In genomic region chr3:116712436-116712881, GRCm38 (mm10) we compare ENCODE assay signal across 8 mouse cellular contexts. TPM values are rescaled to one million over a fixed set of nuclear protein-coding genes. Genes with fewer than 3 reads are reported as not detected.
A peak's percentile ranks its signal among the peaks of the same experiment; 100 is the strongest.
DNase-seq lines count a peak whose midpoint lies in the region; ATAC-seq and TF ChIP-seq lines count a peak whose summit lies in the region.

TSS of gene Slc35a3 (minus strand) at chr3:116712831.

- no peak for TF ChIP-seq POLR2A in thymus, adult 2 months (IDR thresholded peaks at IDR 0.05; ENCODE audit: control insufficient read depth, extremely low read depth, insufficient read depth, low read length, poor library complexity)

- TF ChIP-seq CTCF in thymus, adult 2 months (IDR thresholded peaks at IDR 0.05; ENCODE audit: borderline replicate concordance, control insufficient read depth, extremely low read depth, insufficient read depth, low read length, poor library complexity) = no peak

- H3K4me3 ChIP-seq in thymus, adult 2 months (ENCODE audit: control insufficient read depth, insufficient read depth, low read length) = peak within 1 kb of the TSS; percentile 62
- H3K4me3 ChIP-seq in heart, embryonic 14.5 days (ENCODE audit: control insufficient read depth in 1 of 2, insufficient read depth in 1 of 2, low read depth in 1 of 2, low read length in 2 of 2) = peak within 1 kb of the TSS; percentile 63 to 96
- H3K4me3 ChIP-seq in midbrain, embryonic 10.5 days = peak within 1 kb of the TSS; percentile 97

- peak; percentile 33; the same call in 1 of the 2 replicates for ATAC-seq in cerebellum, adult (ENCODE audit: insufficient number of reproducible peaks, low FRiP score, low TSS enrichment)
- ATAC-seq in heart, embryonic 14.5 days (ENCODE audit: insufficient number of reproducible peaks, insufficient read depth, low FRiP score, low read depth) = no peak

- H3K27me3 ChIP-seq in thymus, adult 2 months (ENCODE audit: control insufficient read depth, insufficient read depth, low read length) = no peaks in the 10 kb centered on the region
- no peaks in the 10 kb centered on the region for H3K27me3 ChIP-seq in heart, embryonic 14.5 days (ENCODE audit: control insufficient read depth, insufficient read depth, low read length)
- peaks cover 17% of the 10 kb centered on the region for H3K27me3 ChIP-seq in midbrain, embryonic 10.5 days (ENCODE audit: low read depth, poor library complexity, severe bottlenecking)

- H3K4me1 ChIP-seq in thymus, adult 2 months (replicated peaks; ENCODE audit: control insufficient read depth, insufficient read depth, low read length) = peaks cover 4% of the 10 kb centered on the region
- peaks cover 6 to 14% of the 10 kb centered on the region in 2 experiments for H3K4me1 ChIP-seq in heart, embryonic 14.5 days (ENCODE audit: control insufficient read depth in 2 of 2, insufficient read depth in 2 of 2, low read length in 2 of 2)
- peaks cover 17% of the 10 kb centered on the region for H3K4me1 ChIP-seq in midbrain, embryonic 10.5 days

- peak within 1 kb of the TSS; percentile 86 for H3K4me2 ChIP-seq in heart, embryonic 14.5 days (ENCODE audit: low read length)

- no peak within 1 kb of the TSS for H3K27ac ChIP-seq in thymus, adult 2 months (ENCODE audit: control insufficient read depth, insufficient read depth, low read length)
- H3K27ac ChIP-seq in heart, embryonic 14.5 days (replicated peaks in 1 of 2; ENCODE audit: control insufficient read depth in 1 of 2, insufficient read depth in 1 of 2, low read depth in 2 of 2, low read length in 2 of 2) = peak within 1 kb of the TSS; percentile 19 to 77; a peak in 2 of 4 replicates
- peak within 1 kb of the TSS; percentile 90 for H3K27ac ChIP-seq in midbrain, embryonic 10.5 days (replicated peaks)

- no peaks in the 10 kb centered on the region for H3K36me3 ChIP-seq in thymus, adult 2 months (ENCODE audit: control insufficient read depth, insufficient read depth, low read length)
- no peaks in the 10 kb centered on the region for H3K36me3 ChIP-seq in heart, embryonic 14.5 days (ENCODE audit: control insufficient read depth, insufficient read depth, low read length)
- H3K36me3 ChIP-seq in midbrain, embryonic 10.5 days = no peaks in the 10 kb centered on the region

- H3K9me3 ChIP-seq in heart, embryonic 14.5 days (ENCODE audit: control insufficient read depth, low read length) = no peaks in the 10 kb centered on the region
- no peaks in the 10 kb centered on the region for H3K9me3 ChIP-seq in midbrain, embryonic 10.5 days (replicated peaks)

- 6% methylated on average over 8 of the region's 8 CpGs for WGBS in thymus, adult 2 months
- WGBS in heart, embryonic 14.5 days = 2% methylated on average over 8 of the region's 8 CpGs
- WGBS in midbrain, embryonic 10.5 days = 3% methylated on average over 8 of the region's 8 CpGs

- DNase-seq in cerebellum, adult 9-11 months = no peak
- DNase-seq in thymus, adult 2 months = no peak
- DNase-seq in thymus, adult 18-20 months = no peak
- DNase-seq in layer of hippocampus, adult 9-10 months (ENCODE audit: low spot score) = peak; percentile 7
- DNase-seq in midbrain, embryonic 10.5 days (ENCODE audit: low spot score) = no peak
- no peak for DNase-seq in spleen, postnatal 14 days (ENCODE audit: low spot score in 2 of 2)

- peak within 1 kb of the TSS; percentile 97 for H3K9ac ChIP-seq in heart, embryonic 14.5 days (ENCODE audit: low read length)

RNA-seq across cellular contexts. Expression of gene Slc35a3, which starts in this region (rescaled TPM):
- polyA plus RNA-seq in thymus, adult 2 months (2012; rRNA removed) = 6.8 and 11.1 TPM in 2 replicates
- 11.6 and 13.8 TPM in 2 replicates for polyA plus RNA-seq in heart, embryonic 14.5 days (2014; fragmentation: Nextera tagmentation; extraction: Ambion mirVana)
- 7.3 and 8.3 TPM in 2 replicates for polyA plus RNA-seq in midbrain, embryonic 10.5 days (2016; fragmentation: Nextera tagmentation; extraction: Ambion mirVana)
